Mouse (Mus musculus): ENCODE measurements around the gene Lima1.

GRCm38 (mm10) chr15:99814554-99815260 lies 60.5 kb downstream of the Lima1 start:
- TF ChIP-seq TAL1 (IDR thresholded peaks at IDR 0.05; ENCODE audit: low read length) (no peak), GATA1 (IDR thresholded peaks at IDR 0.05; ENCODE audit: low read length) (no peak)

Data from erythroblast, embryonic 14.5 days (primary cell).